Mouse (Mus musculus) CH12.LX (cell line): ENCODE data around the gene Traip. TPM values are rescaled to one million over a fixed set of nuclear protein-coding genes. Genes with fewer than 3 reads are reported as not detected.

Experiments used
- DNase-seq: peaks from one replicate; pipeline ENCODE4 v3.0.0-alpha.2; 2013; ENCODE audit errors: extremely low read depth
- H3K27ac ChIP-seq: 2 replicates; pipeline ENCODE4 v1.5.1; 2012; ENCODE audit warnings: low read depth, mild to moderate bottlenecking, control low read depth, moderate library complexity; ENCODE audit not compliant: insufficient read depth
- H3K27me3 ChIP-seq: replicated peaks from 2 replicates; pipeline ENCODE3; 2012; ENCODE audit warnings: inconsistent platforms
- H3K36me3 ChIP-seq, 2 experiments: replicated peaks in 1 of 2; 2 replicates each; pipeline versions ENCODE3 to v1.6.1; 2012; ENCODE audit warnings: inconsistent platforms in 1 of 2, low read length in 1 of 2, mild to moderate bottlenecking in 1 of 2, mixed read lengths in 1 of 2, moderate library complexity in 1 of 2; ENCODE audit not compliant: control insufficient read depth in 1 of 2, insufficient read depth in 1 of 2
- H3K4me1 ChIP-seq, 2 experiments: 2 replicates each; pipeline ENCODE4 v1.6.1; 2012; ENCODE audit warnings: inconsistent platforms in 1 of 2, moderate library complexity in 1 of 2; ENCODE audit not compliant: insufficient read depth in 2 of 2, control insufficient read depth in 1 of 2
- H3K4me2 ChIP-seq: 2 replicates; pipeline ENCODE4 v1.6.1; 2012; ENCODE audit warnings: low read depth, mild to moderate bottlenecking, control low read depth; ENCODE audit not compliant: poor library complexity, insufficient read depth, severe bottlenecking
- H3K4me3 ChIP-seq, 3 experiments: fragments of 150-350 bp in 1 of 3; sonication (generic) in 1 of 3; replicated peaks in 1 of 3; 2 replicates each; pipeline versions ENCODE3 to v1.5.1; 2011 to 2012; ENCODE audit warnings: low read depth in 2 of 3, low read length in 2 of 3, mild to moderate bottlenecking in 2 of 3, moderate library complexity in 2 of 3, control low read depth in 1 of 3, improper control_type of control experiment in 1 of 3, inconsistent platforms in 1 of 3, mixed read lengths in 1 of 3; ENCODE audit not compliant: poor library complexity in 1 of 3
- H3K79me2 ChIP-seq: replicated peaks from 2 replicates; pipeline ENCODE4 v1.6.1; 2012; ENCODE audit warnings: mild to moderate bottlenecking, moderate library complexity; ENCODE audit not compliant: control insufficient read depth, poor library complexity, insufficient read depth, severe bottlenecking; ENCODE audit errors: extremely low read depth
- H3K9ac ChIP-seq: 2 replicates; pipeline ENCODE4 v1.6.1; 2012; ENCODE audit warnings: low read depth, mild to moderate bottlenecking, control low read depth, moderate library complexity; ENCODE audit not compliant: insufficient read depth
- H3K9me3 ChIP-seq: replicated peaks from 2 replicates; pipeline ENCODE3; 2012; ENCODE audit warnings: low read length, inconsistent platforms, mixed read lengths
- BHLHE40 ChIP-seq: IDR thresholded peaks from 2 replicates; pipeline ENCODE4 v1.6.1; 2011; ENCODE audit warnings: mild to moderate bottlenecking, low read depth, low read length, improper control_type of control experiment
- CHD1 ChIP-seq: IDR thresholded peaks from 2 replicates; pipeline ENCODE4 v1.6.1; 2012; ENCODE audit warnings: low read depth, low read length, improper control_type of control experiment, inconsistent platforms
- ETS1 ChIP-seq: conservative IDR thresholded peaks from 2 replicates; pipeline ENCODE4 v1.6.1; 2012; ENCODE audit warnings: low read depth, mild to moderate bottlenecking, inconsistent platforms, low read length, improper control_type of control experiment, moderate library complexity
- HCFC1 ChIP-seq: IDR thresholded peaks from 2 replicates; pipeline ENCODE4 v1.6.1; 2012; ENCODE audit warnings: low read depth, mild to moderate bottlenecking, inconsistent platforms, low read length, improper control_type of control experiment
- KAT2A ChIP-seq: IDR thresholded peaks from 2 replicates; pipeline ENCODE4 v1.6.1; 2012; ENCODE audit warnings: low read length, improper control_type of control experiment, inconsistent platforms; ENCODE audit not compliant: insufficient replicate concordance
- MXI1 ChIP-seq: IDR thresholded peaks from 2 replicates; pipeline ENCODE4 v1.6.1; 2011; ENCODE audit warnings: mild to moderate bottlenecking, low read depth, low read length, improper control_type of control experiment
- NELFE ChIP-seq: IDR thresholded peaks from 2 replicates; pipeline ENCODE4 v1.6.1; 2011; ENCODE audit warnings: low read depth, low read length, improper control_type of control experiment
- PAX5 ChIP-seq: IDR thresholded peaks from 2 replicates; pipeline ENCODE4 v1.6.1; 2012; ENCODE audit warnings: low read length, inconsistent platforms, mixed read lengths
- SIN3A ChIP-seq: IDR thresholded peaks from 2 replicates; pipeline ENCODE4 v1.6.1; 2012; ENCODE audit warnings: low read length, improper control_type of control experiment, inconsistent platforms
- TBP ChIP-seq: conservative IDR thresholded peaks from 2 replicates; pipeline ENCODE4 v1.6.1; 2011; ENCODE audit warnings: low read depth, low read length, improper control_type of control experiment
- UBTF ChIP-seq: IDR thresholded peaks from 2 replicates; pipeline ENCODE4 v1.6.1; 2012; ENCODE audit warnings: low read depth, mild to moderate bottlenecking, inconsistent platforms, low read length, improper control_type of control experiment, moderate library complexity
- USF2 ChIP-seq: conservative IDR thresholded peaks from 2 replicates; pipeline ENCODE4 v1.6.1; 2011; ENCODE audit warnings: low read depth, low read length, improper control_type of control experiment
- ZMIZ1 ChIP-seq: IDR thresholded peaks from 2 replicates; pipeline ENCODE4 v1.6.1; 2012; ENCODE audit warnings: low read depth, mild to moderate bottlenecking, inconsistent platforms, low read length, improper control_type of control experiment
- ZNF384 ChIP-seq: IDR thresholded peaks from 2 replicates; pipeline ENCODE4 v1.6.1; 2012; ENCODE audit warnings: low read depth, low read length, improper control_type of control experiment, inconsistent platforms
- dilution Hi-C: fragments of 300-500 bp; cut with MboI; formaldehyde crosslinking; loops from 2 replicates; pipeline ENCODE4 v1.14.3; 2020; ENCODE audit warnings: low sequenced_read_pairs; ENCODE audit not compliant: extremely low pct_unique_long_range_greater_than_20kb, extremely low pct_ligation_motif_present
- in situ Hi-C: fragments of 300-500 bp; cut with MboI; formaldehyde crosslinking; loops from 3 replicates; pipeline ENCODE4 v1.14.3; 2019; ENCODE audit warnings: low sequenced_read_pairs, low pct_ligation_motif_present, low pct_unique_long_range_greater_than_20kb, mixed read lengths
- polyA plus RNA-seq: library from polyadenylated mRNA; unstranded; fragments of >175 nt; gene quantifications from 2 replicates; pipeline ENCODE4 v1.2.1, GENCODE M21; 2012; ENCODE audit warnings: low read depth; ENCODE audit not compliant: insufficient read length
- total RNA-seq, 2 experiments: library from RNA; depleted of rRNA; stranded (reverse); fragments of 300-350 nt in 1 of 2; fragments of >200 nt in 1 of 2; gene quantifications; 2 replicates each; pipeline ENCODE4 v1.2.3; 2012 to 2014

The Traip gene
- total and polyA plus RNA-seq, 3 experiments = 21.6 to 33.0 (median 25.6) TPM

- Histone ChIP-seq H3K9me3 (no peaks in the 10 kb centered on the region), H3K27ac (no peak overlapping the region), H3K4me1 (peaks cover 7 to 12% of the 10 kb centered on the region in 2 experiments), H3K36me3 (no peaks in the 10 kb centered on the region), H3K9ac (no peak overlapping the region), H3K4me3 (no peak overlapping the region), H3K27me3 (peaks cover 61% of the 10 kb centered on the region), H3K4me2 (no peak overlapping the region), H3K79me2 (no peaks in the 10 kb centered on the region)
- DNase-seq = no peak
- TF ChIP-seq USF2 = no peak
- no peak for TF ChIP-seq BHLHE40
- TF ChIP-seq TBP = no peak
- no peak for TF ChIP-seq NELFE
- TF ChIP-seq SIN3A = no peak
- no peak for TF ChIP-seq ETS1
- no peak for TF ChIP-seq PAX5
- TF ChIP-seq UBTF = no peak
- TF ChIP-seq HCFC1 = no peak
- no peak for TF ChIP-seq MXI1
- no peak for TF ChIP-seq KAT2A
- TF ChIP-seq CHD1 = no peak
- dilution Hi-C loops (no loop called here), in situ Hi-C loops (loop anchor here (5.0 kb wide), 1 partner anchor 157 kb away; no protein-coding TSS in a partner anchor)
Measured at GRCm38 (mm10) chr9:107910025-107910769, 39.7 kb upstream of the Traip start.

GRCm38 (mm10) chr9:107914764-107915420 is 35.0 kb upstream of the Traip start:
- Histone ChIP-seq H3K79me2 (no peaks in the 10 kb centered on the region), H3K9ac (no peak overlapping the region), H3K27me3 (peaks cover 90% of the 10 kb centered on the region), H3K9me3 (no peaks in the 10 kb centered on the region), H3K4me3 (no peak overlapping the region), H3K4me2 (no peak overlapping the region), H3K36me3 (no peaks in the 10 kb centered on the region), H3K4me1 (peaks cover 0 to 8% of the 10 kb centered on the region in 2 experiments; a peak in 2 of 4 replicates), H3K27ac (no peak overlapping the region)
- in situ Hi-C loops (loop anchor here (5.0 kb wide), 1 partner anchor 152 kb away; no protein-coding TSS in a partner anchor), dilution Hi-C loops (no loop called here)
- DNase-seq = no peak
- TF ChIP-seq ZMIZ1 (no peak), UBTF (no peak), ZNF384 (no peak)
